Mouse (Mus musculus): ENCODE measurements around the gene Cd164l2.

The Cd164l2 gene

GRCm38 (mm10) chr4:133211751-133212561 lies at the start of gene Cd164l2, which contains the start of gene Gpr3:
Cd164l2 (plus strand) TSS chr4:133212131.
Gpr3 (minus strand) TSS chr4:133212536.
- no peak for DNase-seq (ENCODE audit: low spot score in 2 of 2)

DNA sequence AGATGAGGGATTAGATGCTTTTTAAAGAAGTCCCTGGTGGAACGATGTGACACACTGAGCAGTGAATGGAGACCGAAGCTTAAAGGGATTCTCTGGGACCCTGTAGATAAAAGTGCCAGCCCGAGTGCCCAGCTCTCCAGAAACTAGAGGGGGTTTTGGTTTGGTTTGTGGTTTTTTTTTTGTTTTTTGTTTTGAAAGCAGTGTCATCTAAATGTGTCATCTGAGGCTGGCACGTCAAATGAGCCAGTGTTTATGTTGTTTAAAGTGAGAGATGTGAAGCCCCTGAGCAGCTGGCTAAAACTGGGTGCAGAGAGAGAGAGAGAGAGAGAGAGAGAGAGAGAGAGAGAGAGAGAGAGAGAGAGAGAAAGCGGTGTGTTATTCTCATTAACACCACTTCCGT lies 49.7 kb upstream of the Cd164l2 start:
- no peak for DNase-seq (ENCODE audit: low spot score in 2 of 2)

DNA sequence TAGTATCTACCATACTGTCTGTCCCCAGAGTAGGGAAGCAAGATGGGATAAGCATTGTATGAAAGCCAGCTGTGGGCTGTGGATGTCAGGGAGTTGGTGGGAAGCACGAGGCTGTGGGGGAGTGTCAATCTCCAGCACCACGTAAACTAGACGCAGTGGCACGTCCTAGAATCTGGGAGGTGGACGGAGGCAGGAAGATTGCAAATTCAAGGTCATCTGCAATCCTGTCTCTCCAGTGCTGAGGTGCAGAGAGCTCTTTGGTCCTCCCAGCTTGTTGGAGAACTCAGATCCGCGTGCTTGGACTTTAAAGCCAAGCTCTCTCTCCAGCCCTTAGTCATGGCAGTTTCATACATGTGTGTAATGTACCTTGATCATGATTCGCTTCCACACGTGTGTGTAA lies 45.2 kb upstream of the Cd164l2 start:
- DNase-seq (ENCODE audit: low spot score in 2 of 2): no peak

DNA sequence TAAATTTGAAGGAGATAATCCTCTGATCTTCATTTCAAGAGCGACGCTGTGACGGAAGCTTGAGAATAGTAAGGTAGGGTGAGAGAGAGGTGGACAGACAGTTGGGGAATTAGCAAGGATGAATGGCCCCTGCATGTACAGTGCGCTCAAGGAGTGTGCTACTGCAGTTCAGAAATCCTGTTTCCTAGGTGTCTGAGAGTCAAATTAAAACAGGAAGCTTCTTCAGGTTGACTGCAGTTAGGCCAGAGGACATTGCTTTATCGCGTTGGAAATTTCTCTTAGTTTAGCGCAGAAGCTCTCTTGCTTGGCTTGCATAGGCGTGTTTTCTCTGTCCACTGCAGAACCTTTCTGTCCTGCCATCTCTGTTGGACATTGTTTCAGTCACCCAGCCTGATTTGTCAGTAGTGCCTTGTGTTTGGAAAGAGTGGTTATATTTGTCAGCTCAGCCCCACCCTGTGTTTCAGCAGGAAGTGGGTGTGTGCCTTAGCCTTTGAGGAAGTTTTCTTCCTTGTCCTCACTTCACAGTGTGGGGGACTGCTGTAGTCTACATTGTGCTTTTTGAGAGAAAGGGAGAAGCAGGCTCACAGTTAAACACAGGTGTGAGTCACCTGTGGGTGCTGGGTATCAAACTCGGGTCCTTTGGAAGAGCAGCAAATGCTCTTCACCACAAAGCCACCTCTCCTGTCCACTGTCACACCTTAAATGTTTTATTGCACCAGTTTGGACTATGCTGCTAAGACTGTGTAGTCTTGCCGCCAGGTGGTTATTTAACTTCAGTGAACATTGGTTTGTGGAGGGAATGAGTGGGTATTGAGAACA lies 42.5 kb upstream of the Cd164l2 start:
- DNase-seq (ENCODE audit: low spot score in 2 of 2): no peak

DNA sequence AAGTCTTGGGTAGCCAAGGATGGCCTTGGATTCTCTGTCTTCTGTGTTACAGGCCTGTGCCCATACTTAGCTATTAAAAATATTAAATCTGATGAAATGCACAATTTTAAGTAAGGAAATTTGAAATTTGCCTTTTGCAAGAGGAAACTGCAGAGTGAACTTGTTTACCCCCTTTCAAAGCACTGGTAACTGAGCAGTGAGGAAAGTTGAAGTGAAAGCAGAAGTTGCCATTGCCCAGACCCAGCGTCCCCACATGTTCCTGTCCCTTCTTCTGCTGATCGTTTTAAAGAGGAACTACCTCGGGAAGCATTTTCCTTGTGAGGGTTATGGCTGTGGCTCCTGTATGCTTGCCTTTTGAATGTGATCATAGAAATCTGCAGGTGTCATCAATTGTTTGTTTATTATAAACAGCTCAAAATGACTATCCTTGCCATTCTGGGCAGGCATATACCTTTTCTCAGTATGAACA lies 41.8 kb upstream of the Cd164l2 start:
- DNase-seq (ENCODE audit: low spot score in 2 of 2): no peak

- DNase-seq (ENCODE audit: low spot score in 2 of 2): no peak
These were observed 41.3 kb upstream of the Cd164l2 start for GRCm38 (mm10) chr4:133170616-133171015.

GRCm38 (mm10) chr4:133172451-133172850 lies 39.5 kb upstream of the Cd164l2 start:
- no peak for DNase-seq (ENCODE audit: low spot score in 2 of 2)

DNA sequence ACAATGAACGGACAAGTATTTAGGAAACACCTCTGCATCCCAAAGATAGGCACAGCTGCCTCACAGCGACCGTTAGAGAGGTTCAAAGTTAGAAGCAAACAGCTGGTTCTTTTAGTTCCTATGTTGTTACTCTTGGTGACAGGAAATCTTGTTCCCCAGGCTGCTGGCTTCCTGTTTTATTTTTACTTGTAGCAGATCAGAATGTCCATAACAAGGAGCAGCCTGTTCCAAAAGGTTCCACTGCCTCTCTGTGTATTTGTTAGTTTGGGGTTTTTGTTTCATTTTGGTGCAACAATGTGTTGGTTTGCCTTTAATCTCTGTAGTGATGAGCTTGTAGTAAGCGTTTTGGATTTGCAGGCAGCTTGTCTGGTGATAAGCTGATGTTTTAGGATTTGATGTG lies 37.6 kb upstream of the Cd164l2 start:
- DNase-seq (ENCODE audit: low spot score in 2 of 2): no peak

GRCm38 (mm10) chr4:133175274-133175673 lies 36.7 kb upstream of the Cd164l2 start:
- DNase-seq (ENCODE audit: low spot score in 2 of 2): no peak

DNA sequence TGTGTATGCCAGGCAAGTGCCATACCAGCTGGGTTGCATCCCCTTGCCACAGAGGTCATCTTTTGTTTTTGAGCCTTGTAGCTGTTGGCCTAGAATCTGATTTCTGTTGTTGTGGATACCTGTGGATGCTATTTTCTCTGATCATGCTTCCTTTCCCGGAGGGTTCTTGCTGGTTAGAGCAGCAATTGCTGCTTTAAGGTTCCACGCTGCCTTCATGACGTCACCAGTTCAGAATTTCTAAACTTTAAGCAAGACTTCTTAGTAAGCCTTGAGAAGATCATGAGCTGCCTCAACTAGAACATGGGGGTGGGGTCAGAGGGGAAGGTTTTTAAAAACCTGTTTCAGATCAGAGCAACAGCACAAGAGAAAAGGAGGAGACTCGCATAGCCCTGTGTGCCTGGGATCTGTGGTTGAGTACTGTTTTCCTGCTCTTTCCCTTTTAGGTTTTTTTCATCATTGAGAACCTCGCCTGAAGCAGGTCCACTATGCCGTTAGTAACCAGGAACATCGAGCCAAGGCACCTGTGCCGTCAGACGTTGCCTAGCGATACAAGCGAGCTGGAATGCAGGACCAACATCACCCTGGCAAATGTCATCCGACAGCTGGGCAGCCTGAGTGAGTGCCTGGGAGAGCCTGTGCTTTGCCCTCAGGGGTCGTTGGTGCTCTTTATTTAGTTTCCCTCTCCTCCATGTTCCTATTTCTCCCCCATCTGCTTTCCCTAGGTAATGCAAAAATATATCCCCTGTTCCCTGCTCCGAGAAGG lies 35.8 kb upstream of the Cd164l2 start:
- no peak for DNase-seq (ENCODE audit: low spot score in 2 of 2)

DNA sequence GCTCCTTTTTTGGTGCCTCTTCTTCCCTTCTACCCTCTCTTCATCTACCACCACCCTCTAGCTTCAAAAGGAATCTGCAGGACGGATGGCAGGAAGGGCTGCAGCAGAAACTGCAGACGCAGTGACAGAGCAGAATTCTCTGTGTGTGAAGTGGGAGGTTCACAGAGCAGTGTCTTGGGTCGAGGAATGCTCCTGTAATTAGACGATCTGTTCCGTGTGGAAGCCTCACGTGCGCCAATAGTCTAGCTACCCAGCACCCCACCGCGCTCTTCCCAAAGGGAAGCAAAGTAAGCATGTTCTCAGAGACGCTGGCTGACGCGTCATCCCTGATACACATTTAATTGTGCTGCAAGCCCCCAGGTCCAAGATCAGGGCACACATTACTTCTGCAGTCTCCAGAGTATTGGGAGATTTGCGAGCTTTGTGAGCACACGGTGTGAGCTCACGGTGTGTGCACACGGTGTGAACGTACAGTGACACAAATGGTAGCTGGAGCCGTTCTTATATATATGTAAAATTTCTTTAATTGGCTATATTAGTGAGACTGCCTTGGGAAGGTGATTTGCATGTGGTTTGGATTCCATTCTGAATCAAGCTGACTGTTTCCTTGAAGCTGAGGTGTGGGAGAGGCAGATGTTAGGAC lies 35.0 kb upstream of the Cd164l2 start:
- DNase-seq (ENCODE audit: low spot score in 2 of 2): no peak

GRCm38 (mm10) chr4:133178305-133178704 lies 33.6 kb upstream of the Cd164l2 start:
- DNase-seq (ENCODE audit: low spot score in 2 of 2): no peak

- DNase-seq (ENCODE audit: low spot score in 2 of 2): no peak
These were observed 32.7 kb upstream of the Cd164l2 start for GRCm38 (mm10) chr4:133179258-133179657.

DNA sequence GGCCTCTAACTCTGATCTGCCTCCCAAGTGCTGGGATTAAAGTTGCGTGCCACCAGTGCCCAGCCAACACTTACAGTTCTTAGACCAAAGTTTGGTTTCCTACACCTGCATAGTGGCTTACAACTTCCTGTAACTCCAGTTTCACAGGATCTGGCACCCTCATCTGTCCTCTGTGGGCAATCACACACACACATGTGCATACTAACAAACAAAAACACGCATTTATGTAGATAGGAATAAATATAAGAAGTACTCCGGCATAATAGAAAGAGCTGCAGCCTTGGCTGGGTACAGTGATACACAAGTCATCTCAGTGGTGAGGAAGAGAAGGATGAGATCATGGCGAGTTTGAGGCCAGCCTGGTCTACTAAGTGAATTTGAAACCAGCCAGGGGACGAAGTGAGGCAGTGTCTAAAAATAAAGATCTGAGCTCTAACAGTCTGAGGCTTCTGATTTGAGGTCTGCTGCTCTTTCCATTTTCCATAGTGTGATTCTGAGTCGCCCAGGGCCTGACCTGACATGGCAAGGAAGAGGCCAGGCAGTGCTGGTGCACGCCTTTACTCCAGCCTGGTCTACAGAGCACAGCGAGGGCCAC lies 29.4 kb upstream of the Cd164l2 start:
- no peak for DNase-seq (ENCODE audit: low spot score in 2 of 2)

DNA sequence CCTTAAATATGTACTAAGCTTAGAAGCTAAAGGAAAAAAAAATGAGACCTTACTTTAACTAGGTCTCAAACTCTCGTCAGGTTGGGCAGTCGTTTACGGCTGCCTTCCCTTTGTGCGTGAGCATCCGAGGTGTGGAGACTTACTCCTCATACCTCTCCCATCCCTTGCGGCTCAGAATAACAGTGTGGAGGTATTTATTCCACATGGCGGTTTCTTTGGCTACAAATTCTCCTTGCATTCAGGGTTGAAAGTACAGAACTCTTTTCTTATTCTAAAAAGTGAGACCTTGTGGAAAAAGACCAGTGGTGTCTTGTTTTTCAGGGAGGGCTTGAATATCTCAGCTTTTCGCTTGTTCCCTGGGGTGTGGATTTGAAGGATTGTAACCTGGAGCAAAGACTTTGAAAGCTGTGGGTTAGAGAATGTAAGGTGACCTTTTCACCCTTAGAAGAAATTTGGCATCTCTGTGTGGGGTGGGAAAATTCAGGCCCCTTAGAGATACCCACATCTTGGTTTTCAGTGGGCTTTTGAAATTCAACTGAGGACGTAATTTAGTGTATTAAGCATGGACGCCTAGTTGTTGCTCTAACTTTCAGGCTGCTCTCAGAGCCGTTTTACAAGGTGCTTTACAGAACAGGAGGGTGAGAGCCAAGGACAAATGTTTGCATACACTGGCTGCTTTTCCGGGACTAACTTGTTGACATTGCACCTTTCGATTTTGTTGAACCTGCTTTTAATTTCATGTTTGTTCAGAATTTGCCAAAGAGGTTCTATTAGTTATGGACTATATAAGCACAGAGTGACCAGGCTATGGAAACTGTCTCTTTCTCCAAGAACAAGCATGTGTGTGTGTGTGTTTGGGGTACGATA lies 27.7 kb upstream of the Cd164l2 start:
- no peak for DNase-seq (ENCODE audit: low spot score in 2 of 2)

DNA sequence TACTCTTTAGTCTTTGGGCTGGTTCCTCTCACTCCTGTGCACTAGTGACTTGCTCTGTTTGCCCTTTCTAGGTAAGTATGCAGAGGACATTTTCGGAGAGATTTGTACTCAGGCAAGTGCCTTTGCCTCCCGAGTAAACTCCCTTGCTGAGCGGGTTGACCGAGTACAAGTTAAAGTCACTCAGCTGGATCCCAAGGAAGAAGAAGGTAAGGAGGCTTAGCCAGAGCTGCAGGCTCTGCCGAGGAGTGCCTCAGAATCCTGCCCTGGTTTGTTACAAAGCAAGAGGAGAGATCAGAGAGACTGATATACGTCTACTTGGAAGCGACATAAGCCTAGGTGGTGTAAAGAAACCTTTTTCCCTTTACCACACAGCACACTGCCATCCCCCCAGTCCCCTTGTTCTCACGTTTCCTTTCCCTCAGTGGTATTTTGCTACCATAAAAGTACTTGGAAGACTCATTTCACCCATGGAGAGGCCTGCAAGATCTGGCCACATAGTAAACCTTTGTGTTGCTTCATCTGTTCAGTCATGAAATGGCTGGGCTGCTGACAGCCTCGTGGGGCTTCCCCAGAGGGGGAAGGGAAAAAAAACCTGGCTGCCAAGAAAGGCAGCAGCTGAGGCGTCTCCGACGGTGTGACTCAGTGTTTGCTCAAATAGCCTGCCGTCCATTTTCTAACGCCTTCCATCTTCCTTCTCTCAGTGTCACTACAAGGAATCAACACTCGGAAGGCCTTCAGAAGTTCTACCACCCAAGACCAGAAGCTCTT lies 26.8 kb upstream of the Cd164l2 start:
- DNase-seq (ENCODE audit: low spot score in 2 of 2): no peak

DNA sequence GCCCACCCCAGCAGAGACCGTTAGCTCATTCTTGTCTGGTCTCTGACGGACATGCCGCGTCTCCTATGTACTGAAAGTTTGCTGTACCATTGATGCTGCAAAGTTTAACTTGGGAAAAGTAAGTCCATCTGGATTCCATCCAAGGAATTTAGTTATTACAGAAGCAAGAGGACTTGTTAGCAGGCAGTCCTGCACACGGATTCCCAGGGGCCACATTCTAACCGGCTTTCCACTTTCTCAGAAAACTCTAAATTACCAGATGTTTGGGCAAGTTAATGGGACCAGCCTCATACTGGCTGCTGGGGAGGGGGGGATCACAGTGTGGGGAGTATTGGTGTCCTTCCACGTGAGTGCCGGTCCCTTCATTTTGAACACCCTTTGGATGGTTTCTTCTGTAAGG lies 26.0 kb upstream of the Cd164l2 start:
- no peak for DNase-seq (ENCODE audit: low spot score in 2 of 2)

DNA sequence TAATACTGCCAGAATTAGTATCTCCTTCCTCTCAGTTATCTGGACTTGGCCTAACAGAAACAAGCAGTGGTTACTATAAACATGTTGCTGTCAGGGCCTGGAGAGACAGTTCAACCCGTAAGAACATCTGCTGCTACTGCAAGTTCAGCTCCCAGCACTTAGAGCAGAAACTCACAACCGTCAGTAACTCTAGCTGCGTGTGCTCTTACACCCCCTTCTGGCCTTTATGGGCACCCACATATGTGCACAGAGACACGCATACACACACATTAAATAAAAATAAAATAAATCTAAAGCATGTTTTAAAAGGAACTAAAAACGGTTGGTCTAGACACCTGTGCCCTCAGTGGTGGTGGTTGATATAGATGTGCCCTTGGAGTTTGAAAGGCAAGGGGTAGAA lies 25.1 kb upstream of the Cd164l2 start:
- DNase-seq (ENCODE audit: low spot score in 2 of 2): no peak

DNA sequence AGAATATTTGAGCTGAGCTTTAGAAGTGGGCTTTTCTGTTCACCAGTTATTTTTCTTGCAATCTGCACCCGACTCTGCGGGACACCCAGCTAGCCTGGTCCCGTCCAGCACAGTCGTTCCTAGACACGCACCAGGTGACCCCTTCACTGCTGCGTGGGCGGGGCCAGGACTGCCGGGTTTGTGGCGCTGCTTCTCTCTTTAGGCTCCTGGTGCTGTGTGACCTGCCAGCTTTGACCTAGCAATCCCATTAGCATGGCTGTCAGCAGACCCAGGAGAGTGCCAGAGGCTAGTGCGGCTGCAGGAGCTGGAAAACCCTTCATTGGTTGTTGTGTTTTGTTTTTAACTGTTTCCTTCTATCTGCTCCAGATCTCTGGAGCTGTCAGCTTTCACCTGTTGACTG lies 22.5 kb upstream of the Cd164l2 start:
- no peak for DNase-seq (ENCODE audit: low spot score in 2 of 2)

Measured in frontal cortex, postnatal 25 days (tissue).